Mouse (Mus musculus) ES-E14 (cell line): Measurements from ENCODE around the gene Ltc4s. TPM values are rescaled to one million over a fixed set of nuclear protein-coding genes. Genes with fewer than 3 reads are reported as not detected.

ENCODE experiments used
- DNase-seq: peaks from one replicate; pipeline ENCODE4 v3.0.0-alpha.2; 2013; ENCODE audit warnings: low read depth, low spot score
- H3K27ac ChIP-seq: 2 replicates; pipeline ENCODE4 v1.5.1; 2012; ENCODE audit warnings: low read depth, mild to moderate bottlenecking, low read length, moderate library complexity, mixed read lengths; ENCODE audit not compliant: poor library complexity, insufficient read depth, severe bottlenecking
- H3K36me3 ChIP-seq: 2 replicates; pipeline ENCODE4 v1.6.1; 2012; ENCODE audit warnings: mild to moderate bottlenecking, low read length, moderate library complexity, mixed read lengths; ENCODE audit not compliant: control insufficient read depth, poor library complexity, insufficient read depth, severe bottlenecking
- H3K4me1 ChIP-seq, 2 experiments: fragments of 150-350 bp in 1 of 2; sonication (generic) in 1 of 2; 2 replicates each; pipeline ENCODE4 v1.6.1; 2012; ENCODE audit warnings: low read length in 2 of 2, mild to moderate bottlenecking in 1 of 2, mixed read lengths in 1 of 2; ENCODE audit not compliant: control insufficient read depth in 2 of 2, insufficient read depth in 2 of 2, poor library complexity in 1 of 2
- H3K4me3 ChIP-seq, 2 experiments: fragments of 150-350 bp in 1 of 2; sonication (generic) in 1 of 2; 2 replicates each; pipeline ENCODE4 v1.5.1; 2012; ENCODE audit warnings: low read length in 2 of 2, low read depth in 1 of 2, mild to moderate bottlenecking in 1 of 2, mixed read lengths in 1 of 2; ENCODE audit not compliant: insufficient read depth in 1 of 2, poor library complexity in 1 of 2, severe bottlenecking in 1 of 2
- H3K9ac ChIP-seq: 2 replicates; pipeline ENCODE4 v1.6.1; 2012; ENCODE audit warnings: low read depth, mild to moderate bottlenecking, low read length, mixed read lengths; ENCODE audit not compliant: poor library complexity, insufficient read depth, severe bottlenecking
- H3K9me3 ChIP-seq: fragments of 150-350 bp; sonication (generic); 2 replicates; pipeline ENCODE4 v1.6.1; 2012; ENCODE audit warnings: low read depth, mild to moderate bottlenecking, low read length; ENCODE audit not compliant: control insufficient read depth, insufficient read depth
- CHD2 ChIP-seq: IDR thresholded peaks from 2 replicates; pipeline ENCODE4 v1.6.1; 2014; ENCODE audit warnings: mild to moderate bottlenecking, low read depth, low read length, inconsistent platforms
- HCFC1 ChIP-seq: IDR thresholded peaks from 2 replicates; pipeline ENCODE4 v1.6.1; 2012; ENCODE audit warnings: low read length, inconsistent platforms, borderline replicate concordance; ENCODE audit not compliant: insufficient read depth
- MAFK ChIP-seq: IDR thresholded peaks from 2 replicates; pipeline ENCODE4 v1.6.1; 2014; ENCODE audit warnings: mild to moderate bottlenecking, low read depth, low read length, inconsistent platforms; ENCODE audit not compliant: insufficient read depth
- ZC3H11A ChIP-seq: IDR thresholded peaks from 2 replicates; pipeline ENCODE4 v1.6.1; 2012; ENCODE audit warnings: low read depth, mild to moderate bottlenecking, inconsistent platforms, low read length, borderline replicate concordance
- ZNF384 ChIP-seq: IDR thresholded peaks from 2 replicates; pipeline ENCODE4 v1.6.1; 2012; ENCODE audit warnings: low read depth, low read length, inconsistent platforms
- in situ Hi-C, 2 experiments: fragments of 600-800 bp; cut with MboI; formaldehyde crosslinking; loops; one replicate each; pipeline ENCODE4 v1.15.1; 2025; ENCODE audit warnings: low sequenced_read_pairs in 2 of 2, inconsistent platforms in 1 of 2; ENCODE audit not compliant: unreplicated experiment in 2 of 2
- total RNA-seq: library from RNA; depleted of rRNA; stranded (reverse); fragments of 300-350 nt; gene quantifications from 2 replicates; pipeline ENCODE4 v1.2.3, GENCODE M21; 2012

Gene Ltc4s
- total RNA-seq, 1 experiment: 1.9 TPM

GRCm38 (mm10) chr11:50223783-50224662 is 14.4 kb downstream of the Ltc4s start:
- peak overlapping the region; percentile 83; the same call in 1 of the 2 replicates for H3K9ac ChIP-seq
- TF ChIP-seq HCFC1 (no peak), MAFK (no peak), CHD2 (no peak), ZNF384 (no peak)
- peak overlapping the region; percentile 78 to 89 for H3K4me3 ChIP-seq
- in situ Hi-C loops: no loop called here
- no peak for DNase-seq
- peaks cover 0 to 15% of the 10 kb centered on the region in 2 experiments; a peak in 2 of 4 replicates for H3K4me1 ChIP-seq
- H3K9me3 ChIP-seq: no peaks in the 10 kb centered on the region
- no peak overlapping the region for H3K27ac ChIP-seq
- H3K36me3 ChIP-seq: no peaks in the 10 kb centered on the region

GRCm38 (mm10) chr11:50222559-50223276 is 15.7 kb downstream of the Ltc4s start:
- H3K4me1 ChIP-seq: peaks cover 2 to 14% of the 10 kb centered on the region in 2 experiments; a peak in 2 of 4 replicates
- in situ Hi-C loops: no loop called here
- no peak overlapping the region for H3K4me3 ChIP-seq
- no peak overlapping the region for H3K9ac ChIP-seq
- DNase-seq: no peak
- no peaks in the 10 kb centered on the region for H3K36me3 ChIP-seq
- H3K27ac ChIP-seq: no peak overlapping the region
- no peaks in the 10 kb centered on the region for H3K9me3 ChIP-seq
- TF ChIP-seq HCFC1 (no peak), MAFK (no peak), ZC3H11A (no peak), ZNF384 (no peak), CHD2 (no peak)

GRCm38 (mm10) chr11:50219833-50220232 is 18.6 kb downstream of the Ltc4s start:
- Histone ChIP-seq H3K4me3 (no peak overlapping the region), H3K36me3 (no peaks in the 10 kb centered on the region), H3K9me3 (no peaks in the 10 kb centered on the region), H3K4me1 (peaks cover 11 to 26% of the 10 kb centered on the region in 2 experiments), H3K9ac (no peak overlapping the region), H3K27ac (no peak overlapping the region)
- DNase-seq: no peak
- in situ Hi-C loops: no loop called here
- TF ChIP-seq CHD2: no peak

- in situ Hi-C loops: no loop called here
- Histone ChIP-seq H3K4me1 (peaks cover 11 to 31% of the 10 kb centered on the region in 2 experiments), H3K27ac (peak overlapping the region; percentile 84; the same call in 1 of the 2 replicates), H3K36me3 (no peaks in the 10 kb centered on the region), H3K9ac (peak overlapping the region; percentile 62; the same call in 1 of the 2 replicates), H3K9me3 (no peaks in the 10 kb centered on the region), H3K4me3 (no peak overlapping the region)
- DNase-seq: no peak
- no peak for TF ChIP-seq ZNF384
- TF ChIP-seq ZC3H11A: no peak
- TF ChIP-seq HCFC1: no peak
- no peak for TF ChIP-seq CHD2
- no peak for TF ChIP-seq MAFK
Observed at GRCm38 (mm10) chr11:50217811-50218210, 20.6 kb downstream of the Ltc4s start.
